Mouse (Mus musculus) neutrophil, adult 5-6 weeks (primary cell): ENCODE measurements around the gene Sema7a. TPM values are rescaled to one million over a fixed set of nuclear protein-coding genes. Genes with fewer than 3 reads are reported as not detected.

Experiments
- ATAC-seq: fragments of 151-379, 151-347 bp; 2 replicates; pipeline ENCODE4 v1.8.0; 2017; ENCODE audit warnings: mild to moderate bottlenecking, moderate TSS enrichment; ENCODE audit not compliant: insufficient number of reproducible peaks, poor library complexity, low FRiP score, severe bottlenecking; ENCODE audit errors: extremely low read depth
- total RNA-seq: library from RNA; stranded (forward); fragments of 200-1000 nt; gene quantifications from 2 replicates; pipeline ENCODE4 v1.2.3, GENCODE M21; 2017

The Sema7a gene
- total RNA-seq, result 7.0 and 7.4 TPM in 2 replicates

- peak; percentile 53 for ATAC-seq
These were observed at the start of gene Sema7a for GRCm38 (mm10) chr9:57939431-57940348. TSS of gene Sema7a (plus strand) at chr9:57940112.

- no peak for ATAC-seq
These were observed 39.4 kb upstream of the Sema7a start for GRCm38 (mm10) chr9:57900478-57900877.

- no peak for ATAC-seq
These were observed 38.7 kb upstream of the Sema7a start for GRCm38 (mm10) chr9:57901197-57901596.

GRCm38 (mm10) chr9:57901601-57902000 lies 38.3 kb upstream of the Sema7a start:
- ATAC-seq, result no peak

- ATAC-seq, result no peak
These were observed 37.8 kb upstream of the Sema7a start for GRCm38 (mm10) chr9:57902132-57902531.

- no peak for ATAC-seq
These were observed 36.2 kb upstream of the Sema7a start for GRCm38 (mm10) chr9:57903589-57904249.

- ATAC-seq, result no peak
These were observed 35.7 kb upstream of the Sema7a start for GRCm38 (mm10) chr9:57904250-57904644.

- no peak for ATAC-seq
These were observed 32.7 kb upstream of the Sema7a start for GRCm38 (mm10) chr9:57907206-57907605.

GRCm38 (mm10) chr9:57910254-57911160 lies 29.4 kb upstream of the Sema7a start, which contains the start of gene Ubl7:
TSS of gene Ubl7 (plus strand) at chr9:57910979.
- ATAC-seq, result peak; percentile 99

GRCm38 (mm10) chr9:57912571-57912970 lies 27.3 kb upstream of the Sema7a start:
- no peak for ATAC-seq

- no peak for ATAC-seq
These were observed 18.3 kb upstream of the Sema7a start for GRCm38 (mm10) chr9:57921491-57922060.

GRCm38 (mm10) chr9:57922381-57922780 lies 17.5 kb upstream of the Sema7a start:
- no peak for ATAC-seq

GRCm38 (mm10) chr9:57923046-57923445 lies 16.9 kb upstream of the Sema7a start:
- no peak for ATAC-seq

GRCm38 (mm10) chr9:57931166-57931767 lies 8.6 kb upstream of the Sema7a start:
- no peak for ATAC-seq

- no peak for ATAC-seq
These were observed 7.7 kb upstream of the Sema7a start for GRCm38 (mm10) chr9:57932253-57932652.

GRCm38 (mm10) chr9:57932831-57933602 lies 6.9 kb upstream of the Sema7a start:
- no peak for ATAC-seq

GRCm38 (mm10) chr9:57935683-57936437 lies 4.1 kb upstream of the Sema7a start:
- ATAC-seq, result peak; percentile 66
